Mouse (Mus musculus): ENCODE results near the gene Tstd2.

DNA sequence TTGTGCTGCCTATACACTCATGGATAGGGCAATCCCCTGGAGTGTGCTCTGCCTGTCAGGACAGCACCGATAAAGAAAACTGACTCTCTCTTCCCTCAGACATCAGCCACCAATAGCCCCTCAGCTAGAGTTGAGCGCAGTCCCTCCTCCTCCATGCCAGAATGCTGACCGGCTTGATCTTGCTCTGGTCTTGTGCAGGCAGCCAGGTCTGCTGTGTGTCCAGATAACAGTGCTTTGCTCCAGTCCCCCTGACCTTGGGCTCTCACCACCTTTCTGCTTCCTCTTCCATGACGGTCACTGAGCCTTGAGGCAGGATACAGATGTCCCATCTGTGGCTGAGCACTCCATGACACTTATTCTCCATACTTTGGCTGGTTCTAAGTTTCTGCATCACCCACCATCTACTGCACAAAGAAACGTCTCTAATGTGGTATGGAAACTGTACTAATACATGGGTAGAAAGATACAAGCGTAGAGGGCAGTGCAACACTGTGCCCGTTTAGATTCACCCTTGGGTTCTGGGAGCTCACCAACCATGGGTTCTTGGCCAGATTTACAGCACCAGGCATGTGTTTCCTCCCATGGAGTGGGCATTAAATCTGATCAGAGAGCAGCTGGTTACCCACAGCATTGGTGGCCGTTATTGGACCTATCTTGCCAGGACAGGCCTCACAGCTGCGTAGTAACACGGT is 36.3 kb downstream of the Tstd2 start:
- TF ChIP-seq POLR2A (IDR thresholded peaks at IDR 0.05; ENCODE audit: low read depth, low read length) (no peak), CTCF (IDR thresholded peaks at IDR 0.05; ENCODE audit: borderline replicate concordance, insufficient read depth, low read length) (no peak)
